Mouse (Mus musculus): ENCODE data around the gene Chrm5. TPM values are rescaled to one million over a fixed set of nuclear protein-coding genes. Genes with fewer than 3 reads are reported as not detected.

Chrm5 gene
- total and polyA plus RNA-seq, 3 experiments, result not detected

GRCm38 (mm10) chr2:112490483-112491196 is 10.1 kb upstream of the Chrm5 start:
- no peak overlapping the region for H3K9ac ChIP-seq (ENCODE audit: low read depth, low read length)

GRCm38 (mm10) chr2:112484886-112485285 is 4.3 kb upstream of the Chrm5 start:
- H3K79me2 ChIP-seq (replicated peaks; ENCODE audit: control insufficient read depth, insufficient read depth, low read length), result no peaks in the 10 kb centered on the region
- DNase-seq, result peak; percentile 35 to 57
- no peak overlapping the region for H3K27ac ChIP-seq
- H3K4me1 ChIP-seq (ENCODE audit: control insufficient read depth, insufficient read depth, low read length), result no peaks in the 10 kb centered on the region
- no peak overlapping the region for H3K4me3 ChIP-seq
- no peaks in the 10 kb centered on the region for H3K36me3 ChIP-seq (ENCODE audit: control insufficient read depth, insufficient read depth, low read length)
- intact Hi-C loops (cut with DNase I), result loop anchor here (5.0 to 10.0 kb wide), 2 partner anchors 220 to 288 kb away; partner anchors contain the start of genes Gm21985, Nop10 and Slc12a6
- 45% methylated on average over 2 of the region's 2 CpGs for WGBS
- no peaks in the 10 kb centered on the region; the same call in 1 of the 2 replicates for H3K27me3 ChIP-seq (ENCODE audit: control insufficient read depth, insufficient read depth, low read length)
- no peak overlapping the region for H3K9ac ChIP-seq (ENCODE audit: low read depth, low read length)
- TF ChIP-seq POLR2A (IDR thresholded peaks at IDR 0.05; ENCODE audit: insufficient read depth, low read depth, low read length), result no peak
- TF ChIP-seq CTCF (IDR thresholded peaks at IDR 0.05), result no peak
- no peak for TF ChIP-seq EP300 (IDR thresholded peaks at IDR 0.05; ENCODE audit: insufficient read depth, low read depth, low read length)

More at GRCm38 (mm10) chr2:112490483-112491196, 10.1 kb upstream of the Chrm5 start:
- no peak for TF ChIP-seq POLR2A (IDR thresholded peaks at IDR 0.05; ENCODE audit: insufficient read depth, low read depth, low read length)
- no peak for TF ChIP-seq EP300 (IDR thresholded peaks at IDR 0.05; ENCODE audit: insufficient read depth, low read depth, low read length)
- TF ChIP-seq CTCF (IDR thresholded peaks at IDR 0.05), result no peak
- Histone ChIP-seq H3K79me2 (replicated peaks; ENCODE audit: control insufficient read depth, insufficient read depth, low read length) (no peaks in the 10 kb centered on the region), H3K4me3 (no peak overlapping the region), H3K27ac (no peak overlapping the region), H3K27me3 (ENCODE audit: control insufficient read depth, insufficient read depth, low read length) (no peaks in the 10 kb centered on the region; the same call in 1 of the 2 replicates), H3K36me3 (ENCODE audit: control insufficient read depth, insufficient read depth, low read length) (peaks cover 1% of the 10 kb centered on the region; the same call in 1 of the 2 replicates), H3K4me1 (ENCODE audit: control insufficient read depth, insufficient read depth, low read length) (peaks cover 2% of the 10 kb centered on the region; the same call in 1 of the 2 replicates)
- 75% methylated on average over 11 of the region's 11 CpGs for WGBS
- no peak for DNase-seq
- intact Hi-C loops (cut with DNase I), result no loop called here

- 38% methylated on average over 2 of the region's 2 CpGs for WGBS
- no peak overlapping the region for H3K9ac ChIP-seq (ENCODE audit: low read depth, low read length)
Observed at GRCm38 (mm10) chr2:112483334-112483651, 2.7 kb upstream of the Chrm5 start.

GRCm38 (mm10) chr2:112482533-112483333 is 2.2 kb upstream of the Chrm5 start:
- H3K4me1 ChIP-seq (ENCODE audit: control insufficient read depth, insufficient read depth, low read length), result no peaks in the 10 kb centered on the region
- intact Hi-C loops (cut with DNase I), result loop anchor here (5.0 to 10.0 kb wide), 2 partner anchors 218 to 285 kb away; partner anchors contain the start of genes Gm21985, Nop10 and Slc12a6
- DNase-seq, result no peak
- 68% methylated on average over 5 of the region's 5 CpGs for WGBS
- H3K79me2 ChIP-seq (replicated peaks; ENCODE audit: control insufficient read depth, insufficient read depth, low read length), result no peaks in the 10 kb centered on the region
- no peak overlapping the region for H3K27ac ChIP-seq
- H3K27me3 ChIP-seq (ENCODE audit: control insufficient read depth, insufficient read depth, low read length), result no peaks in the 10 kb centered on the region; the same call in 1 of the 2 replicates
- H3K36me3 ChIP-seq (ENCODE audit: control insufficient read depth, insufficient read depth, low read length), result no peaks in the 10 kb centered on the region
- no peak overlapping the region for H3K4me3 ChIP-seq
- no peak for TF ChIP-seq POLR2A (IDR thresholded peaks at IDR 0.05; ENCODE audit: insufficient read depth, low read depth, low read length)
- no peak for TF ChIP-seq CTCF (IDR thresholded peaks at IDR 0.05)
- no peak for TF ChIP-seq EP300 (IDR thresholded peaks at IDR 0.05; ENCODE audit: insufficient read depth, low read depth, low read length)
- no peak overlapping the region for H3K9ac ChIP-seq (ENCODE audit: low read depth, low read length)

More at GRCm38 (mm10) chr2:112483334-112483651, 2.7 kb upstream of the Chrm5 start:
- Histone ChIP-seq H3K27ac (no peak overlapping the region), H3K36me3 (ENCODE audit: control insufficient read depth, insufficient read depth, low read length) (no peaks in the 10 kb centered on the region), H3K4me3 (no peak overlapping the region), H3K79me2 (replicated peaks; ENCODE audit: control insufficient read depth, insufficient read depth, low read length) (no peaks in the 10 kb centered on the region), H3K27me3 (ENCODE audit: control insufficient read depth, insufficient read depth, low read length) (no peaks in the 10 kb centered on the region; the same call in 1 of the 2 replicates), H3K4me1 (ENCODE audit: control insufficient read depth, insufficient read depth, low read length) (no peaks in the 10 kb centered on the region)
- no peak for DNase-seq
- TF ChIP-seq POLR2A (IDR thresholded peaks at IDR 0.05; ENCODE audit: insufficient read depth, low read depth, low read length) (no peak), CTCF (IDR thresholded peaks at IDR 0.05) (no peak), EP300 (IDR thresholded peaks at IDR 0.05; ENCODE audit: insufficient read depth, low read depth, low read length) (no peak)
- intact Hi-C loops (cut with DNase I), result loop anchor here (5.0 to 10.0 kb wide), 2 partner anchors 218 to 286 kb away; partner anchors contain the start of genes Gm21985, Nop10 and Slc12a6

GRCm38 (mm10) chr2:112481564-112481963 is 995 bp upstream of the Chrm5 start:
- Histone ChIP-seq H3K36me3 (ENCODE audit: control insufficient read depth, insufficient read depth, low read length) (no peaks in the 10 kb centered on the region), H3K27me3 (ENCODE audit: control insufficient read depth, insufficient read depth, low read length) (no peaks in the 10 kb centered on the region; the same call in 1 of the 2 replicates), H3K9ac (ENCODE audit: low read depth, low read length) (no peak overlapping the region), H3K4me1 (ENCODE audit: control insufficient read depth, insufficient read depth, low read length) (no peaks in the 10 kb centered on the region), H3K27ac (no peak overlapping the region), H3K79me2 (replicated peaks; ENCODE audit: control insufficient read depth, insufficient read depth, low read length) (no peaks in the 10 kb centered on the region), H3K4me3 (no peak overlapping the region)
- intact Hi-C loops (cut with DNase I), result loop anchor here (1.0 to 10.0 kb wide), 3 partner anchors 102 to 284 kb away; partner anchors contain the start of genes Gm21985, Katnbl1, Nop10 and Slc12a6
- peak; percentile 51 for TF ChIP-seq CTCF (IDR thresholded peaks at IDR 0.05)
- no peak for TF ChIP-seq EP300 (IDR thresholded peaks at IDR 0.05; ENCODE audit: insufficient read depth, low read depth, low read length)
- 0% methylated on average over 2 of the region's 2 CpGs for WGBS
- no peak for DNase-seq

Measured in heart, adult 2 months (tissue).